Mouse (Mus musculus): ENCODE results near the gene Arhgdig. TPM values are rescaled to one million over a fixed set of nuclear protein-coding genes. Genes with fewer than 3 reads are reported as not detected.
"Not testable (repeated sequence)": the region's sequence is repeated elsewhere in the genome, so short reads cannot be mapped to it uniquely, and the experiment has no call there.

Arhgdig gene
- polyA plus RNA-seq, 1 experiment: not detected

- no peak for TF ChIP-seq CTCF (IDR thresholded peaks at IDR 0.05; ENCODE audit: insufficient read depth, low read depth, low read length)
- Histone ChIP-seq H3K4me3 (ENCODE audit: insufficient read depth, low read depth, low read length) (no peak within 1 kb of the TSS), H3K4me1 (ENCODE audit: control insufficient read depth, insufficient read depth, low read length) (peaks cover 11% of the 10 kb centered on the region), H3K27ac (ENCODE audit: insufficient read depth, low read depth, low read length) (no peak within 1 kb of the TSS)
- WGBS: 81% methylated on average over 4 of the region's 4 CpGs
These were observed 8.7 kb downstream of the Arhgdig start, which contains the start of gene Pdia2 for GRCm38 (mm10) chr17:26198892-26199291. Gene Pdia2, minus strand, starts transcription at chr17:26199087.

- WGBS: 96% methylated on average over 15 of the region's 15 CpGs
- Histone ChIP-seq H3K27ac (ENCODE audit: insufficient read depth, low read depth, low read length) (no peak overlapping the region), H3K4me1 (ENCODE audit: control insufficient read depth, insufficient read depth, low read length) (no peaks in the 10 kb centered on the region), H3K4me3 (ENCODE audit: insufficient read depth, low read depth, low read length) (no peak overlapping the region)
- TF ChIP-seq POLR2A (IDR thresholded peaks at IDR 0.05; ENCODE audit: insufficient read depth, low read depth, low read length): no peak
- no peak for TF ChIP-seq CTCF (IDR thresholded peaks at IDR 0.05; ENCODE audit: insufficient read depth, low read depth, low read length)
These were observed 14.9 kb downstream of the Arhgdig start for GRCm38 (mm10) chr17:26192481-26193190.

- H3K27ac ChIP-seq (ENCODE audit: insufficient read depth, low read depth, low read length); H3K4me3 ChIP-seq (ENCODE audit: insufficient read depth, low read depth, low read length); H3K4me1 ChIP-seq (ENCODE audit: control insufficient read depth, insufficient read depth, low read length): not testable (repeated sequence)
- 89% methylated on average over 7 of the region's 7 CpGs for WGBS
These were observed 16.1 kb downstream of the Arhgdig start for GRCm38 (mm10) chr17:26191486-26191885.

- Histone ChIP-seq H3K4me1 (ENCODE audit: control insufficient read depth, insufficient read depth, low read length) (no peaks in the 10 kb centered on the region), H3K4me3 (ENCODE audit: insufficient read depth, low read depth, low read length) (no peak overlapping the region), H3K27ac (ENCODE audit: insufficient read depth, low read depth, low read length) (no peak overlapping the region)
- TF ChIP-seq CTCF (IDR thresholded peaks at IDR 0.05; ENCODE audit: insufficient read depth, low read depth, low read length) (no peak), POLR2A (IDR thresholded peaks at IDR 0.05; ENCODE audit: insufficient read depth, low read depth, low read length) (no peak)
- 89% methylated on average over 11 of the region's 11 CpGs for WGBS
These were observed 19.3 kb downstream of the Arhgdig start for GRCm38 (mm10) chr17:26188091-26188805.

GRCm38 (mm10) chr17:26187592-26187991 lies 20.0 kb downstream of the Arhgdig start:
- TF ChIP-seq CTCF (IDR thresholded peaks at IDR 0.05; ENCODE audit: insufficient read depth, low read depth, low read length): no peak
- TF ChIP-seq POLR2A (IDR thresholded peaks at IDR 0.05; ENCODE audit: insufficient read depth, low read depth, low read length): no peak
- no peak overlapping the region for H3K27ac ChIP-seq (ENCODE audit: insufficient read depth, low read depth, low read length)
- 99% methylated on average over 5 of the region's 5 CpGs for WGBS
- no peaks in the 10 kb centered on the region for H3K4me1 ChIP-seq (ENCODE audit: control insufficient read depth, insufficient read depth, low read length)
- no peak overlapping the region for H3K4me3 ChIP-seq (ENCODE audit: insufficient read depth, low read depth, low read length)

GRCm38 (mm10) chr17:26181179-26181578 lies 26.4 kb downstream of the Arhgdig start:
- no peak for TF ChIP-seq POLR2A (IDR thresholded peaks at IDR 0.05; ENCODE audit: insufficient read depth, low read depth, low read length)
- TF ChIP-seq CTCF (IDR thresholded peaks at IDR 0.05; ENCODE audit: insufficient read depth, low read depth, low read length): no peak
- no peak overlapping the region for H3K4me3 ChIP-seq (ENCODE audit: insufficient read depth, low read depth, low read length)
- no peak overlapping the region for H3K27ac ChIP-seq (ENCODE audit: insufficient read depth, low read depth, low read length)
- no peaks in the 10 kb centered on the region for H3K4me1 ChIP-seq (ENCODE audit: control insufficient read depth, insufficient read depth, low read length)
- 92% methylated on average over 3 of the region's 3 CpGs for WGBS

- no peak for TF ChIP-seq POLR2A (IDR thresholded peaks at IDR 0.05; ENCODE audit: insufficient read depth, low read depth, low read length)
- no peak for TF ChIP-seq CTCF (IDR thresholded peaks at IDR 0.05; ENCODE audit: insufficient read depth, low read depth, low read length)
- H3K27ac ChIP-seq (ENCODE audit: insufficient read depth, low read depth, low read length): no peak overlapping the region
- H3K4me3 ChIP-seq (ENCODE audit: insufficient read depth, low read depth, low read length): no peak overlapping the region
- no peaks in the 10 kb centered on the region for H3K4me1 ChIP-seq (ENCODE audit: control insufficient read depth, insufficient read depth, low read length)
These were observed 29.0 kb downstream of the Arhgdig start for GRCm38 (mm10) chr17:26178611-26179010.

- H3K4me3 ChIP-seq (ENCODE audit: insufficient read depth, low read depth, low read length): not testable (repeated sequence)
- 82% methylated on average over 2 of the region's 2 CpGs for WGBS
These were observed 32.3 kb downstream of the Arhgdig start for GRCm38 (mm10) chr17:26175248-26175647.

GRCm38 (mm10) chr17:26168039-26168438 lies 39.5 kb downstream of the Arhgdig start:
- Histone ChIP-seq H3K4me3 (ENCODE audit: insufficient read depth, low read depth, low read length) (no peak overlapping the region), H3K4me1 (ENCODE audit: control insufficient read depth, insufficient read depth, low read length) (no peaks in the 10 kb centered on the region), H3K27ac (ENCODE audit: insufficient read depth, low read depth, low read length) (no peak overlapping the region)
- WGBS: 92% methylated on average over 2 of the region's 2 CpGs
- no peak for TF ChIP-seq POLR2A (IDR thresholded peaks at IDR 0.05; ENCODE audit: insufficient read depth, low read depth, low read length)
- TF ChIP-seq CTCF (IDR thresholded peaks at IDR 0.05; ENCODE audit: insufficient read depth, low read depth, low read length): no peak

More at GRCm38 (mm10) chr17:26175248-26175647, 32.3 kb downstream of the Arhgdig start:
- not testable (repeated sequence) for H3K27ac ChIP-seq (ENCODE audit: insufficient read depth, low read depth, low read length); H3K4me1 ChIP-seq (ENCODE audit: control insufficient read depth, insufficient read depth, low read length)
